Mouse (Mus musculus) layer of hippocampus, postnatal 14 days (tissue): ENCODE data around the gene Zfp748. TPM values are rescaled to one million over a fixed set of nuclear protein-coding genes. Genes with fewer than 3 reads are reported as not detected.
A peak's percentile ranks its signal among the peaks of the same experiment; 100 is the strongest.

ENCODE experiments used
- DNase-seq, 2 experiments: peaks; one replicate each; pipeline ENCODE4 v3.0.0; 2021 to 2022; ENCODE audit warnings: low spot score in 2 of 2, mixed read lengths in 1 of 2
- long read RNA-seq, 2 experiments: library from polyadenylated mRNA; stranded (forward); transcript quantifications; one replicate each; pipeline ENCODE4 v2.0.0; 2021
- total RNA-seq, 2 experiments: library from RNA; stranded (reverse); gene quantifications; 2 replicates each; pipeline ENCODE4 v1.2.3; 2021

The Zfp748 gene
- total RNA-seq = 1 to 10 TPM; 8.8 TPM
- long read RNA-seq, experiment 1, full-length matches to known transcripts = 5 of 6 reads
- long read RNA-seq, experiment 1, partial matches to known transcripts = 0 of 6 reads
- long read RNA-seq, experiment 1, other reads (novel, unspliced or antisense) = 1 of 6 reads
- long read RNA-seq, experiment 2, full-length matches to known transcripts = 10 of 10 reads
- long read RNA-seq, experiment 2, partial matches to known transcripts = 0 of 10 reads
- long read RNA-seq, experiment 2, other reads (novel, unspliced or antisense) = 0 of 10 reads

GRCm38 (mm10) chr13:67553730-67554129 lies at the start of gene Zfp748:
Gene Zfp748 (minus strand): TSS chr13:67553830.
- DNase-seq = no peak

GRCm38 (mm10) chr13:67572591-67573189 lies 19.1 kb upstream of the Zfp748 start:
- no peak for DNase-seq

- peak; percentile 81 to 92 for DNase-seq
Measured at GRCm38 (mm10) chr13:67552505-67553346, 904 bp downstream of the Zfp748 start.

GRCm38 (mm10) chr13:67545941-67546340 lies 7.7 kb downstream of the Zfp748 start:
- no peak for DNase-seq

- DNase-seq = no peak
Measured at GRCm38 (mm10) chr13:67527049-67527730, 26.4 kb downstream of the Zfp748 start.

GRCm38 (mm10) chr13:67525753-67526410 lies 27.7 kb downstream of the Zfp748 start, which contains the start of the genes Gm26965 and Zfp87:
Gene Gm26965 (minus strand): TSS chr13:67526151.
Gene Zfp87 (minus strand): TSS chr13:67526177.
- DNase-seq = peak; percentile 88 to 95

- no peak for DNase-seq
Measured at GRCm38 (mm10) chr13:67500908-67501307, 52.7 kb downstream of the Zfp748 start.

- DNase-seq = peak; percentile 76 to 93
Measured at GRCm38 (mm10) chr13:67500084-67500719, 53.4 kb downstream of the Zfp748 start, which contains the start of gene Zfp58. Gene Zfp58 (minus strand): TSS chr13:67500555.

GRCm38 (mm10) chr13:67495631-67496030 lies 58.0 kb downstream of the Zfp748 start:
- DNase-seq = no peak

Other genes starting within 250 kb of the Zfp748 start
- gene Zfp457, start 247.3 kb downstream of the Zfp748 start, total RNA-seq = 1 to 10 TPM; 5.4 to 6.3 TPM
- gene Zfp595, start 221.3 kb downstream of the Zfp748 start, total RNA-seq = 1 to 10 TPM; 3.0 to 3.2 TPM
- gene Gm28044, start 193.3 kb downstream of the Zfp748 start, total RNA-seq = not detected
- 1 to 10 TPM in 1 of 2 experiments, under 1 TPM in 1; 0.90 to 1.0 TPM for gene Zfp953, start 193.2 kb downstream of the Zfp748 start, total RNA-seq
- under 1 TPM in 1 of 2 experiments, not detected in 1; 0.64 TPM for gene Gm28041, start 178.1 kb downstream of the Zfp748 start, total RNA-seq
- gene Zfp456, start 178.0 kb downstream of the Zfp748 start, total RNA-seq = 1 to 10 TPM in 1 of 2 experiments, under 1 TPM in 1; 0.60 to 1.0 TPM
- gene Zfp429, start 154.0 kb downstream of the Zfp748 start, total RNA-seq = 1 to 10 TPM; 1.1 to 2.1 TPM
- gene Zfp459, start 132.4 kb downstream of the Zfp748 start, total RNA-seq = 1 to 10 TPM; 1.8 to 2.1 TPM
- gene Zfp874a, start 102.2 kb downstream of the Zfp748 start, total RNA-seq = 10 to 100 TPM; 11.5 to 11.7 TPM
- gene Zfp874b, start 69.6 kb downstream of the Zfp748 start, total RNA-seq = 10 to 100 TPM; 13.1 to 16.3 TPM
- gene Zfp58, start 53.3 kb downstream of the Zfp748 start, total RNA-seq = 1 to 10 TPM; 8.2 to 8.8 TPM
- gene Gm26965, start 27.7 kb downstream of the Zfp748 start, total RNA-seq = not detected
- 10 to 100 TPM; 22.3 to 23.4 TPM for gene Zfp87, start 27.7 kb downstream of the Zfp748 start, total RNA-seq
- gene Zfp729b, start 55.9 kb upstream of the Zfp748 start, total RNA-seq = 1 to 10 TPM; 7.7 to 8.8 TPM
- gene Gm49345, start 83.9 kb upstream of the Zfp748 start, total RNA-seq = 1 to 10 TPM; 1.3 to 1.5 TPM
- 10 to 100 TPM in 1 of 2 experiments, 1 to 10 TPM in 1; 9.8 to 10.4 TPM for gene Zfp729a, start 84.0 kb upstream of the Zfp748 start, total RNA-seq
- gene Zfp738, start 133.2 kb upstream of the Zfp748 start, total RNA-seq = 10 to 100 TPM; 23.7 to 24.0 TPM
- 10 to 100 TPM; 13.5 to 15.1 TPM for gene Zfp65, start 175.3 kb upstream of the Zfp748 start, total RNA-seq
- 1 to 10 TPM; 5.7 to 6.9 TPM for gene Zfp85, start 201.4 kb upstream of the Zfp748 start, total RNA-seq
- gene Zfp493, start 225.9 kb upstream of the Zfp748 start, total RNA-seq = 1 to 10 TPM; 2.8 to 4.8 TPM